Mouse (Mus musculus): ENCODE measurements at regions not wholly inside any gene's neighbourhood (a gene's known extent, or its start where the extent isn't known, plus 50 kb on each side); places are given as distances from the start of the nearest gene placed in this dataset.

- TF ChIP-seq POLR2A (IDR thresholded peaks at IDR 0.05; ENCODE audit: insufficient read length, low read depth) (no peak), TCF12 (IDR thresholded peaks at IDR 0.05; ENCODE audit: insufficient read depth, poor library complexity, severe bottlenecking) (no peak), POLR2AphosphoS2 (IDR thresholded peaks at IDR 0.05; ENCODE audit: insufficient read length, low read depth) (no peak), MYOD1 (IDR thresholded peaks at IDR 0.05; ENCODE audit: control insufficient read depth in 1 of 3, insufficient read length in 2 of 3, low read depth in 2 of 3) (no peak), MAX (IDR thresholded peaks at IDR 0.05; ENCODE audit: low read depth) (no peak), CEBPB (IDR thresholded peaks at IDR 0.05; ENCODE audit: insufficient read depth, poor library complexity, severe bottlenecking) (no peak), USF1 (IDR thresholded peaks at IDR 0.05; ENCODE audit: low read depth) (no peak), E2F4 (IDR thresholded peaks at IDR 0.05; ENCODE audit: insufficient read depth) (no peak), SRF (IDR thresholded peaks at IDR 0.05; ENCODE audit: control insufficient read depth, insufficient read length, low read depth) (no peak)
Observed at GRCm38 (mm10) chr8:8932466-8932865, 242.1 kb upstream of the Arglu1 start.
